ENCODE assay signal across 8 mouse cellular contexts in genomic region chr4:136030968-136031909, GRCm38 (mm10). TPM values are rescaled to one million over a fixed set of nuclear protein-coding genes. Genes with fewer than 3 reads are reported as not detected.
A peak's percentile ranks its signal among the peaks of the same experiment; 100 is the strongest.
DNase-seq lines count a peak whose midpoint lies in the region; ATAC-seq and TF ChIP-seq lines count a peak whose summit lies in the region.

No protein-coding gene starts in this region.

- H3K9ac ChIP-seq in heart, embryonic 12.5 days, result peak overlapping the region; percentile 49; the same call in 1 of the 2 replicates
- no peak overlapping the region; the same call in 1 of the 2 replicates for H3K9ac ChIP-seq in kidney, postnatal 0 days (ENCODE audit: low read depth, low read length)

- H3K9me3 ChIP-seq in heart, embryonic 12.5 days (replicated peaks), result no peaks in the 10 kb centered on the region
- no peaks in the 10 kb centered on the region for H3K9me3 ChIP-seq in kidney, postnatal 0 days (replicated peaks; ENCODE audit: low read length)

- TF ChIP-seq CTCF in bone marrow macrophage, adult 2 months (IDR thresholded peaks at IDR 0.05; ENCODE audit: low read depth, low read length), result no peak
- TF ChIP-seq CTCF in kidney, postnatal 0 days (IDR thresholded peaks at IDR 0.05; ENCODE audit: low read depth), result no peak
- no peak for TF ChIP-seq CTCF in cerebellum, adult 2 months (IDR thresholded peaks at IDR 0.05; ENCODE audit: borderline replicate concordance, insufficient read depth, low read depth, low read length)

- no peaks in the 10 kb centered on the region for H3K27me3 ChIP-seq in heart, embryonic 12.5 days (replicated peaks)
- H3K27me3 ChIP-seq in kidney, postnatal 0 days (ENCODE audit: insufficient read depth, low read length), result no peaks in the 10 kb centered on the region
- no peaks in the 10 kb centered on the region for H3K27me3 ChIP-seq in cerebellum, adult 2 months (ENCODE audit: control insufficient read depth, insufficient read depth, low read length)

- H3K4me2 ChIP-seq in heart, embryonic 12.5 days, result peak overlapping the region; percentile 36
- no peak overlapping the region for H3K4me2 ChIP-seq in kidney, postnatal 0 days (ENCODE audit: low read length)

- TF ChIP-seq POLR2A in bone marrow macrophage, adult 2 months (IDR thresholded peaks at IDR 0.05; ENCODE audit: borderline replicate concordance, low read depth, low read length), result no peak; the same call in 1 of the 2 replicates
- TF ChIP-seq POLR2A in cerebellum, adult 2 months (IDR thresholded peaks at IDR 0.05; ENCODE audit: borderline replicate concordance, insufficient read depth, low read length), result no peak

- DNase-seq in layer of hippocampus, adult 9-11 months, result peak; percentile 49
- DNase-seq in layer of hippocampus, postnatal 14 days (ENCODE audit: low spot score in 2 of 2), result no peak
- DNase-seq in kidney, postnatal 0 days (ENCODE audit: low spot score), result peak; percentile 35
- DNase-seq in cerebellum, postnatal 10 days, result no peak
- no peak for DNase-seq in cerebellum, adult 2 months

- peak; percentile 86 for ATAC-seq in heart, embryonic 12.5 days (ENCODE audit: insufficient number of reproducible peaks, low FRiP score)
- ATAC-seq in kidney, postnatal 0 days (replicated peaks; ENCODE audit: low FRiP score, low read depth), result peak; percentile 49; the same call in 1 of the 2 replicates
- peak; percentile 29 for ATAC-seq in megakaryocyte, adult 5-6 weeks (ENCODE audit: poor library complexity, severe bottlenecking)

- no peaks in the 10 kb centered on the region for H3K36me3 ChIP-seq in heart, embryonic 12.5 days
- no peaks in the 10 kb centered on the region for H3K36me3 ChIP-seq in kidney, postnatal 0 days (ENCODE audit: insufficient read depth, low read length)

- H3K4me1 ChIP-seq in bone marrow macrophage, adult 2 months (ENCODE audit: control insufficient read depth, insufficient read depth, low read length), result peaks cover 55% of the 10 kb centered on the region
- peaks cover 13% of the 10 kb centered on the region for H3K4me1 ChIP-seq in heart, embryonic 12.5 days (replicated peaks)
- H3K4me1 ChIP-seq in kidney, postnatal 0 days (replicated peaks; ENCODE audit: insufficient read depth, low read length), result peaks cover 6% of the 10 kb centered on the region; the same call in 1 of the 2 replicates
- no peaks in the 10 kb centered on the region for H3K4me1 ChIP-seq in cerebellum, adult 2 months (ENCODE audit: control insufficient read depth, insufficient read depth, low read length)

- H3K4me3 ChIP-seq in bone marrow macrophage, adult 2 months (ENCODE audit: insufficient read depth, low read length), result peak overlapping the region; percentile 33
- H3K4me3 ChIP-seq in heart, embryonic 12.5 days, result no peak overlapping the region
- H3K4me3 ChIP-seq in kidney, postnatal 0 days (replicated peaks; ENCODE audit: low read depth, low read length), result no peak overlapping the region
- no peak overlapping the region for H3K4me3 ChIP-seq in cerebellum, adult 2 months (replicated peaks; ENCODE audit: insufficient read depth, low read depth, low read length)

- 6% methylated on average over 8 of the region's 8 CpGs for WGBS in heart, embryonic 12.5 days
- 10% methylated on average over 8 of the region's 8 CpGs for WGBS in kidney, postnatal 0 days
- WGBS in cerebellum, adult 2 months, result 17% methylated on average over 8 of the region's 8 CpGs

- peak overlapping the region; percentile 70 for H3K27ac ChIP-seq in bone marrow macrophage, adult 2 months (ENCODE audit: insufficient read depth, low read depth, low read length)
- peak overlapping the region; percentile 81 for H3K27ac ChIP-seq in heart, embryonic 12.5 days (ENCODE audit: poor library complexity, severe bottlenecking)
- peak overlapping the region; percentile 60 for H3K27ac ChIP-seq in kidney, postnatal 0 days
- H3K27ac ChIP-seq in cerebellum, adult 2 months (ENCODE audit: insufficient read depth, low read length), result no peak overlapping the region

RNA-seq across cellular contexts. Expression of gene Eloa, which starts 9.7 kb away (rescaled TPM):
- 10 to 100 TPM; 31.7 TPM for total RNA-seq in layer of hippocampus, postnatal 14 days (2021)
- polyA plus RNA-seq in bone marrow macrophage, adult 2 months (2012; ENCODE audit: insufficient read depth, insufficient read length, missing spikeins), result 66.0 and 69.3 TPM in 2 replicates
- 35.3 and 36.8 TPM in 2 replicates for polyA plus RNA-seq in heart, embryonic 12.5 days (2016; fragmentation: Nextera tagmentation; extraction: Ambion mirVana)
- polyA plus RNA-seq in kidney, postnatal 0 days (2015; fragmentation: Nextera tagmentation; extraction: Ambion mirVana), result 29.1 and 30.9 TPM in 2 replicates
- total RNA-seq in megakaryocyte, adult 5-6 weeks (2015), result 61.0 and 62.7 TPM in 2 replicates
- 63.0 and 68.6 TPM in 2 replicates for total RNA-seq in megakaryocyte, adult 5-6 weeks (2017)
- 18.3 and 19.2 TPM in 2 replicates for polyA plus RNA-seq in cerebellum, adult 2 months (2012; rRNA removed)

RNA-seq across cellular contexts. Expression of gene Rpl11, which starts 22.0 kb away (rescaled TPM):
- 100 to 1,000 TPM; 254 to 300 TPM for total RNA-seq in layer of hippocampus, postnatal 14 days (2021)
- polyA plus RNA-seq in bone marrow macrophage, adult 2 months (2012; ENCODE audit: insufficient read depth, insufficient read length, missing spikeins), result 1,501 and 1,718 TPM in 2 replicates
- 257 and 262 TPM in 2 replicates for polyA plus RNA-seq in heart, embryonic 12.5 days (2016; fragmentation: Nextera tagmentation; extraction: Ambion mirVana)
- polyA plus RNA-seq in kidney, postnatal 0 days (2015; fragmentation: Nextera tagmentation; extraction: Ambion mirVana), result 490 and 535 TPM in 2 replicates
- 1,014 and 1,023 TPM in 2 replicates for total RNA-seq in megakaryocyte, adult 5-6 weeks (2015)
- 540 and 557 TPM in 2 replicates for total RNA-seq in megakaryocyte, adult 5-6 weeks (2017)
- 436 and 481 TPM in 2 replicates for polyA plus RNA-seq in cerebellum, adult 2 months (2012; rRNA removed)

RNA-seq across cellular contexts. Expression of gene Pithd1, which starts 44.2 kb away (rescaled TPM):
- total RNA-seq in layer of hippocampus, postnatal 14 days (2021), result 10 to 100 TPM; 86.8 to 90.1 TPM
- 31.0 and 31.5 TPM in 2 replicates for polyA plus RNA-seq in bone marrow macrophage, adult 2 months (2012; ENCODE audit: insufficient read depth, insufficient read length, missing spikeins)
- polyA plus RNA-seq in heart, embryonic 12.5 days (2016; fragmentation: Nextera tagmentation; extraction: Ambion mirVana), result 47.2 and 49.1 TPM in 2 replicates
- polyA plus RNA-seq in kidney, postnatal 0 days (2015; fragmentation: Nextera tagmentation; extraction: Ambion mirVana), result 49.0 and 49.8 TPM in 2 replicates
- 14.9 and 18.5 TPM in 2 replicates for total RNA-seq in megakaryocyte, adult 5-6 weeks (2015)
- total RNA-seq in megakaryocyte, adult 5-6 weeks (2017), result 20.6 and 26.2 TPM in 2 replicates
- polyA plus RNA-seq in cerebellum, adult 2 months (2012; rRNA removed), result 127 and 130 TPM in 2 replicates

RNA-seq across cellular contexts. Expression of gene Lypla2, which starts 58.8 kb away (rescaled TPM):
- total RNA-seq in layer of hippocampus, postnatal 14 days (2021), result 100 to 1,000 TPM; 107 to 111 TPM
- 74.7 and 77.1 TPM in 2 replicates for polyA plus RNA-seq in bone marrow macrophage, adult 2 months (2012; ENCODE audit: insufficient read depth, insufficient read length, missing spikeins)
- polyA plus RNA-seq in heart, embryonic 12.5 days (2016; fragmentation: Nextera tagmentation; extraction: Ambion mirVana), result 73.0 and 77.4 TPM in 2 replicates
- polyA plus RNA-seq in kidney, postnatal 0 days (2015; fragmentation: Nextera tagmentation; extraction: Ambion mirVana), result 117 and 123 TPM in 2 replicates
- total RNA-seq in megakaryocyte, adult 5-6 weeks (2015), result 49.7 and 51.4 TPM in 2 replicates
- total RNA-seq in megakaryocyte, adult 5-6 weeks (2017), result 21.4 and 25.3 TPM in 2 replicates
- 123 and 127 TPM in 2 replicates for polyA plus RNA-seq in cerebellum, adult 2 months (2012; rRNA removed)

Comparison
In these comparisons a context has a peak if more than half of its experiments do, and no peak if none do; other contexts are left out.
1. DNase-seq: peak in layer of hippocampus, adult 9-11 months (single experiment) and kidney, postnatal 0 days (single experiment); none in layer of hippocampus, postnatal 14 days (0 of 2), cerebellum, postnatal 10 days (0 of 2) and cerebellum, adult 2 months (0 of 2).
2. ATAC-seq: peak in every context shown above with its lines; median percentile 86 in heart, embryonic 12.5 days; 49 in kidney, postnatal 0 days; 29 in megakaryocyte, adult 5-6 weeks.